Mouse (Mus musculus): ENCODE data around the gene Cmah. TPM values are rescaled to one million over a fixed set of nuclear protein-coding genes. Genes with fewer than 3 reads are reported as not detected.

The Cmah gene
- total RNA-seq (2018; cell fraction: chromatin; rRNA removed), result 1 to 10 TPM in 11 of 26 experiments, under 1 TPM in 15; 0.08 to 5.9 (median 0.60) TPM
- 1 to 10 TPM in 13 of 26 experiments, under 1 TPM in 13; 0.15 to 1.7 (median 0.70) TPM for total RNA-seq (2018; cell fraction: cytosol; rRNA removed)
- 1 to 10 TPM in 10 of 26 experiments, under 1 TPM in 16; 0.23 to 4.6 (median 0.79) TPM for total RNA-seq (2018; cell fraction: nucleus; rRNA removed)
- polyA plus RNA-seq (2018), result 0.25 to 1.4 TPM (median 0.81 TPM) in 3 replicates

GRCm38 (mm10) chr13:24327201-24327600, at the start of gene Cmah:
Gene Cmah, plus strand, starts transcription at chr13:24327404.
- Histone ChIP-seq H3K4me3 (ENCODE audit: inconsistent target) (no peak within 1 kb of the TSS), H3K36me3 (ENCODE audit: inconsistent target) (no peaks in the 10 kb centered on the region), H3K79me2 (ENCODE audit: inconsistent target) (no peaks in the 10 kb centered on the region), H3K27ac (no peak within 1 kb of the TSS)
- 93% methylated on average over 5 of the region's 5 CpGs for WGBS (ENCODE audit: missing documents)

- no peaks in the 10 kb centered on the region for H3K36me3 ChIP-seq (ENCODE audit: inconsistent target)
- H3K79me2 ChIP-seq (ENCODE audit: inconsistent target), result no peaks in the 10 kb centered on the region
- no peak overlapping the region for H3K27ac ChIP-seq
- no peak overlapping the region for H3K4me3 ChIP-seq (ENCODE audit: inconsistent target)
- WGBS (ENCODE audit: missing documents), result 92% methylated on average over 9 of the region's 11 CpGs
Observed at GRCm38 (mm10) chr13:24279407-24279761, 47.8 kb upstream of the Cmah start.

- H3K27ac ChIP-seq, result no peak overlapping the region
- 35% methylated on average over 18 of the region's 21 CpGs for WGBS (ENCODE audit: missing documents)
Observed at GRCm38 (mm10) chr13:24279762-24280438, 47.3 kb upstream of the Cmah start.

GRCm38 (mm10) chr13:24280439-24281431, 46.5 kb upstream of the Cmah start, which contains the start of gene Carmil1:
Gene Carmil1, minus strand, starts transcription at chr13:24280795.
- H3K79me2 ChIP-seq (ENCODE audit: inconsistent target), result no peaks in the 10 kb centered on the region
- 1% methylated on average over 79 of the region's 96 CpGs for WGBS (ENCODE audit: missing documents)
- H3K27ac ChIP-seq, result no peak within 1 kb of the TSS
- peak within 1 kb of the TSS; percentile 25; the same call in 1 of the 2 replicates for H3K4me3 ChIP-seq (ENCODE audit: inconsistent target)
- no peaks in the 10 kb centered on the region for H3K36me3 ChIP-seq (ENCODE audit: inconsistent target)

More at GRCm38 (mm10) chr13:24279762-24280438, 47.3 kb upstream of the Cmah start:
- no peaks in the 10 kb centered on the region for H3K36me3 ChIP-seq (ENCODE audit: inconsistent target)
- no peaks in the 10 kb centered on the region for H3K79me2 ChIP-seq (ENCODE audit: inconsistent target)
- H3K4me3 ChIP-seq (ENCODE audit: inconsistent target), result no peak overlapping the region

GRCm38 (mm10) chr13:24287381-24287780, 39.8 kb upstream of the Cmah start:
- Histone ChIP-seq H3K27ac (no peak overlapping the region), H3K36me3 (ENCODE audit: inconsistent target) (no peaks in the 10 kb centered on the region), H3K4me3 (ENCODE audit: inconsistent target) (no peak overlapping the region), H3K79me2 (ENCODE audit: inconsistent target) (no peaks in the 10 kb centered on the region)
- 100% methylated on average over 2 of the region's 2 CpGs for WGBS (ENCODE audit: missing documents)

- WGBS (ENCODE audit: missing documents), result 17% methylated on average over 3 of the region's 4 CpGs
- H3K4me3 ChIP-seq (ENCODE audit: inconsistent target), result no peak overlapping the region
Observed at GRCm38 (mm10) chr13:24297252-24297651, 30.0 kb upstream of the Cmah start.

GRCm38 (mm10) chr13:24305486-24305885, 21.7 kb upstream of the Cmah start:
- WGBS (ENCODE audit: missing documents), result 96% methylated on average over 4 of the region's 4 CpGs
- Histone ChIP-seq H3K4me3 (ENCODE audit: inconsistent target) (no peak overlapping the region), H3K36me3 (ENCODE audit: inconsistent target) (no peaks in the 10 kb centered on the region), H3K79me2 (ENCODE audit: inconsistent target) (no peaks in the 10 kb centered on the region), H3K27ac (no peak overlapping the region)

More at GRCm38 (mm10) chr13:24297252-24297651, 30.0 kb upstream of the Cmah start:
- no peak overlapping the region for H3K27ac ChIP-seq
- no peaks in the 10 kb centered on the region for H3K79me2 ChIP-seq (ENCODE audit: inconsistent target)
- no peaks in the 10 kb centered on the region for H3K36me3 ChIP-seq (ENCODE audit: inconsistent target)

GRCm38 (mm10) chr13:24306248-24306647, 21.0 kb upstream of the Cmah start:
- no peaks in the 10 kb centered on the region for H3K79me2 ChIP-seq (ENCODE audit: inconsistent target)
- no peaks in the 10 kb centered on the region for H3K36me3 ChIP-seq (ENCODE audit: inconsistent target)
- H3K27ac ChIP-seq, result no peak overlapping the region
- WGBS (ENCODE audit: missing documents), result 69% methylated on average over 4 of the region's 4 CpGs
- H3K4me3 ChIP-seq (ENCODE audit: inconsistent target), result no peak overlapping the region

- Histone ChIP-seq H3K4me3 (ENCODE audit: inconsistent target) (no peak overlapping the region), H3K79me2 (ENCODE audit: inconsistent target) (no peaks in the 10 kb centered on the region), H3K36me3 (ENCODE audit: inconsistent target) (no peaks in the 10 kb centered on the region), H3K27ac (no peak overlapping the region)
- 91% methylated on average over 8 of the region's 8 CpGs for WGBS (ENCODE audit: missing documents)
Observed at GRCm38 (mm10) chr13:24311011-24311940, 15.9 kb upstream of the Cmah start.

- WGBS (ENCODE audit: missing documents), result 90% methylated on average over 3 of the region's 3 CpGs
- H3K79me2 ChIP-seq (ENCODE audit: inconsistent target), result no peaks in the 10 kb centered on the region
Observed at GRCm38 (mm10) chr13:24316563-24316962, 10.6 kb upstream of the Cmah start.

GRCm38 (mm10) chr13:24318618-24319017, 8.6 kb upstream of the Cmah start:
- no peaks in the 10 kb centered on the region for H3K79me2 ChIP-seq (ENCODE audit: inconsistent target)
- H3K36me3 ChIP-seq (ENCODE audit: inconsistent target), result no peaks in the 10 kb centered on the region
- H3K4me3 ChIP-seq (ENCODE audit: inconsistent target), result no peak overlapping the region
- WGBS (ENCODE audit: missing documents), result 11% methylated on average over 4 of the region's 4 CpGs
- no peak overlapping the region for H3K27ac ChIP-seq

More at GRCm38 (mm10) chr13:24316563-24316962, 10.6 kb upstream of the Cmah start:
- H3K27ac ChIP-seq, result no peak overlapping the region
- H3K4me3 ChIP-seq (ENCODE audit: inconsistent target), result no peak overlapping the region
- H3K36me3 ChIP-seq (ENCODE audit: inconsistent target), result no peaks in the 10 kb centered on the region

GRCm38 (mm10) chr13:24321313-24321712, 5.9 kb upstream of the Cmah start:
- no peaks in the 10 kb centered on the region for H3K79me2 ChIP-seq (ENCODE audit: inconsistent target)
- H3K27ac ChIP-seq, result no peak overlapping the region
- H3K36me3 ChIP-seq (ENCODE audit: inconsistent target), result no peaks in the 10 kb centered on the region
- WGBS (ENCODE audit: missing documents), result 92% methylated on average over 6 of the region's 6 CpGs
- H3K4me3 ChIP-seq (ENCODE audit: inconsistent target), result no peak overlapping the region

- no peak overlapping the region for H3K4me3 ChIP-seq (ENCODE audit: inconsistent target)
- no peaks in the 10 kb centered on the region for H3K36me3 ChIP-seq (ENCODE audit: inconsistent target)
- H3K27ac ChIP-seq, result no peak overlapping the region
- WGBS (ENCODE audit: missing documents), result 47% methylated on average over 9 of the region's 9 CpGs
- no peaks in the 10 kb centered on the region for H3K79me2 ChIP-seq (ENCODE audit: inconsistent target)
Observed at GRCm38 (mm10) chr13:24328036-24328817, 1.0 kb downstream of the Cmah start.

Measured in macrophage (primary cell).